26 mouse cellular contexts compared by ENCODE assay signal in genomic region chr3:38373690-38374089, GRCm38 (mm10).
DNase-seq lines count a peak whose midpoint lies in the region; ATAC-seq and TF ChIP-seq lines count a peak whose summit lies in the region.
"Had no signal": no experiment of that assay in that cellular context is flagged by ENCODE, and none has a peak within 500 bp of the region (broad histone marks: within the 10 kb centered on the region; RNA-seq: fewer than 3 reads in every experiment).

No protein-coding gene starts in this region.

- no peak for ATAC-seq in stomach, embryonic 16.5 days (ENCODE audit: insufficient read depth, low FRiP score)
- no peak for ATAC-seq in liver, postnatal 0 days
- ATAC-seq: forebrain, embryonic 14.5 days; forebrain, postnatal 0 days; hindbrain, embryonic 16.5 days had no signal

- in situ Hi-C loops in CH12.LX (cut with MboI; ENCODE audit: low pct_ligation_motif_present, low pct_unique_long_range_greater_than_20kb, low sequenced_read_pairs) = no loop called here

- no peaks in the 10 kb centered on the region for H3K36me3 ChIP-seq in CH12.LX (replicated peaks in 1 of 2; ENCODE audit: control insufficient read depth in 1 of 2, insufficient read depth in 1 of 2, low read length in 1 of 2)
- no peaks in the 10 kb centered on the region for H3K36me3 ChIP-seq in stomach, embryonic 16.5 days (ENCODE audit: control insufficient read depth, insufficient read depth, low read length)
- no peaks in the 10 kb centered on the region for H3K36me3 ChIP-seq in liver, postnatal 0 days (replicated peaks; ENCODE audit: insufficient read depth, low read length)
- H3K36me3 ChIP-seq: embryonic facial prominence, embryonic 12.5 days; G1E; heart, embryonic 12.5 days; heart, embryonic 15.5 days; hindbrain, embryonic 10.5 days; hindbrain, embryonic 13.5 days had no signal

- no peak for TF ChIP-seq CTCF in CH12.LX (conservative IDR thresholded peaks at IDR 0.05 in 1 of 2, IDR thresholded peaks at IDR 0.05 in 1 of 2; ENCODE audit: low read depth in 2 of 2, low read length in 2 of 2)
- no peak for TF ChIP-seq CTCF in liver, postnatal 0 days (IDR thresholded peaks at IDR 0.05; ENCODE audit: low read depth)

- dilution Hi-C loops in CH12.LX (cut with MboI; ENCODE audit: extremely low pct_ligation_motif_present, extremely low pct_unique_long_range_greater_than_20kb, low sequenced_read_pairs) = no loop called here

- peak; percentile 68 for TF ChIP-seq EP300 in CH12.LX (IDR thresholded peaks at IDR 0.05; ENCODE audit: low read length)
- TF ChIP-seq EP300 in liver, postnatal 0 days (IDR thresholded peaks at IDR 0.05; ENCODE audit: low read depth) = no peak

- H3K4me2 ChIP-seq in CH12.LX (ENCODE audit: insufficient read depth, low read depth, poor library complexity, severe bottlenecking) = peak overlapping the region; percentile 26; the same call in 1 of the 2 replicates
- H3K4me2 ChIP-seq in stomach, embryonic 16.5 days (ENCODE audit: low read depth, low read length) = no peak overlapping the region
- H3K4me2 ChIP-seq in liver, postnatal 0 days (ENCODE audit: low read depth, low read length) = no peak overlapping the region
- H3K4me2 ChIP-seq: embryonic facial prominence, embryonic 12.5 days; heart, embryonic 12.5 days; heart, embryonic 15.5 days; hindbrain, embryonic 13.5 days had no signal

- TF ChIP-seq RAD21 in CH12.LX (IDR thresholded peaks at IDR 0.05; ENCODE audit: low read depth, low read length) = no peak

- H3K9me3 ChIP-seq in CH12.LX (replicated peaks; ENCODE audit: low read length) = no peaks in the 10 kb centered on the region
- no peaks in the 10 kb centered on the region for H3K9me3 ChIP-seq in stomach, embryonic 16.5 days (replicated peaks; ENCODE audit: control insufficient read depth, low read length)
- H3K9me3 ChIP-seq in liver, postnatal 0 days (ENCODE audit: low read length) = no peaks in the 10 kb centered on the region
- H3K9me3 ChIP-seq: embryonic facial prominence, embryonic 12.5 days; G1E; heart, embryonic 12.5 days; heart, embryonic 15.5 days; hindbrain, embryonic 10.5 days; hindbrain, embryonic 13.5 days had no signal

- TF ChIP-seq POLR2A in CH12.LX (IDR thresholded peaks at IDR 0.05; ENCODE audit: low read depth, low read length) = no peak

- H3K4me1 ChIP-seq in CH12.LX (ENCODE audit: control insufficient read depth in 1 of 2, insufficient read depth in 2 of 2) = peaks cover 10 to 53% of the 10 kb centered on the region in 2 experiments
- H3K4me1 ChIP-seq in stomach, embryonic 16.5 days (ENCODE audit: control insufficient read depth, insufficient read depth, low read length) = no peaks in the 10 kb centered on the region
- no peaks in the 10 kb centered on the region for H3K4me1 ChIP-seq in liver, postnatal 0 days (ENCODE audit: insufficient read depth)
- H3K4me1 ChIP-seq: embryonic facial prominence, embryonic 12.5 days; heart, embryonic 12.5 days; heart, embryonic 15.5 days; hindbrain, embryonic 10.5 days; hindbrain, embryonic 13.5 days had no signal

- 73% methylated on average over 4 of the region's 4 CpGs for WGBS in stomach, embryonic 16.5 days
- 61% methylated on average over 4 of the region's 4 CpGs for WGBS in liver, postnatal 0 days (ENCODE audit: insufficient replicate concordance)

- no peaks in the 10 kb centered on the region for H3K79me2 ChIP-seq in CH12.LX (replicated peaks; ENCODE audit: control insufficient read depth, extremely low read depth, insufficient read depth, poor library complexity, severe bottlenecking)

- H3K9ac ChIP-seq in CH12.LX (ENCODE audit: insufficient read depth, low read depth) = no peak overlapping the region
- no peak overlapping the region for H3K9ac ChIP-seq in stomach, embryonic 16.5 days (ENCODE audit: low read length)
- no peak overlapping the region for H3K9ac ChIP-seq in liver, postnatal 0 days (replicated peaks)
- H3K9ac ChIP-seq: embryonic facial prominence, embryonic 12.5 days; forebrain, postnatal 0 days; heart, embryonic 12.5 days; heart, embryonic 15.5 days; hindbrain, embryonic 13.5 days had no signal

- no peaks in the 10 kb centered on the region for H3K27me3 ChIP-seq in CH12.LX (replicated peaks)
- H3K27me3 ChIP-seq in stomach, embryonic 16.5 days (ENCODE audit: control insufficient read depth, insufficient read depth, low read length) = no peaks in the 10 kb centered on the region
- no peaks in the 10 kb centered on the region for H3K27me3 ChIP-seq in liver, postnatal 0 days (ENCODE audit: insufficient read depth, low read length)
- H3K27me3 ChIP-seq: embryonic facial prominence, embryonic 12.5 days; heart, embryonic 12.5 days; heart, embryonic 15.5 days; hindbrain, embryonic 13.5 days had no signal

- H3K4me3 ChIP-seq in CH12.LX (replicated peaks in 1 of 3; ENCODE audit: low read depth in 2 of 3, low read length in 2 of 3, poor library complexity in 1 of 3) = no peak overlapping the region
- no peak overlapping the region for H3K4me3 ChIP-seq in stomach, embryonic 16.5 days (replicated peaks; ENCODE audit: low read length)
- H3K4me3 ChIP-seq in liver, postnatal 0 days (ENCODE audit: low read depth, low read length) = no peak overlapping the region
- H3K4me3 ChIP-seq: embryonic facial prominence, embryonic 12.5 days; heart, embryonic 12.5 days; heart, embryonic 15.5 days; hindbrain, embryonic 10.5 days; hindbrain, embryonic 13.5 days had no signal

- peak; percentile 8 for DNase-seq in urinary bladder, postnatal 25 days (ENCODE audit: low spot score)
- no peak for DNase-seq in urinary bladder, postnatal 4 days (ENCODE audit: low spot score in 2 of 2)
- DNase-seq in CH12.LX (ENCODE audit: extremely low read depth) (peak; percentile 31), NIH3T3 (ENCODE audit: low read depth) (peak; percentile 29)
- no peak for DNase-seq in liver, postnatal 0 days
- no peak for DNase-seq in T-cell, adult 2 months (ENCODE audit: low spot score)
- no peak for DNase-seq in lung, adult 18-20 months
- DNase-seq: adrenal gland, postnatal 10 days; adrenal gland, postnatal 36 days; cerebellum, adult 18-20 months; cerebellum, adult 9-10 months; cerebellum, postnatal 14 days; forebrain, postnatal 0 days; gastrocnemius, postnatal 25 days; heart, adult 18-20 months; heart, postnatal 10 days; heart, postnatal 36 days had no signal

- H3K27ac ChIP-seq in CH12.LX (ENCODE audit: insufficient read depth, low read depth) = no peak overlapping the region
- peak overlapping the region; percentile 42; the same call in 1 of the 2 replicates for H3K27ac ChIP-seq in stomach, embryonic 16.5 days (ENCODE audit: low read length)
- H3K27ac ChIP-seq in liver, postnatal 0 days (ENCODE audit: low read depth) = no peak overlapping the region
- H3K27ac ChIP-seq: embryonic facial prominence, embryonic 12.5 days; heart, embryonic 15.5 days; hindbrain, embryonic 10.5 days; hindbrain, embryonic 13.5 days had no signal

TF ChIP-seq in CH12.LX, 34 proteins besides CTCF, POLR2A, EP300 and RAD21:
- no peak for TF ChIP-seq CHD1 (IDR thresholded peaks at IDR 0.05; ENCODE audit: low read depth, low read length)
- peak; percentile 43; the same call in 1 of the 2 replicates for TF ChIP-seq JUN (IDR thresholded peaks at IDR 0.05; ENCODE audit: insufficient read depth, low read depth, low read length)
- TF ChIP-seq MYC (IDR thresholded peaks at IDR 0.05; ENCODE audit: low read depth, low read length) = no peak
- TF ChIP-seq CHD2 (IDR thresholded peaks at IDR 0.05; ENCODE audit: low read length) = no peak; the same call in 1 of the 2 replicates
- 0 out of 2 replicates have a peak, but pooled peaks have one; percentile 45 for TF ChIP-seq BHLHE40 (IDR thresholded peaks at IDR 0.05; ENCODE audit: low read depth, low read length)
- no peak for TF ChIP-seq GABPA (IDR thresholded peaks at IDR 0.05; ENCODE audit: insufficient replicate concordance, low read depth, low read length)
- TF ChIP-seq KAT2A (IDR thresholded peaks at IDR 0.05; ENCODE audit: insufficient replicate concordance, low read length) = no peak
- no peak for TF ChIP-seq UBTF (IDR thresholded peaks at IDR 0.05; ENCODE audit: low read depth, low read length)
- TF ChIP-seq ZKSCAN1 (IDR thresholded peaks at IDR 0.05; ENCODE audit: borderline replicate concordance, low read depth, low read length) = no peak
- TF ChIP-seq HCFC1 (IDR thresholded peaks at IDR 0.05; ENCODE audit: low read depth, low read length) = no peak
- no peak; the same call in 1 of the 2 replicates for TF ChIP-seq ETS1 (conservative IDR thresholded peaks at IDR 0.05; ENCODE audit: low read depth, low read length)
- no peak for TF ChIP-seq MAZ (IDR thresholded peaks at IDR 0.05; ENCODE audit: low read depth, low read length)
- peak; percentile 50 for TF ChIP-seq MEF2A (IDR thresholded peaks at IDR 0.05; ENCODE audit: borderline replicate concordance, low read depth, low read length)
- peak; percentile 67; the same call in 1 of the 2 replicates for TF ChIP-seq JUND (conservative IDR thresholded peaks at IDR 0.05; ENCODE audit: low read depth, low read length)
- no peak for TF ChIP-seq TCF12 (IDR thresholded peaks at IDR 0.05; ENCODE audit: low read depth, low read length)
- TF ChIP-seq TBP (conservative IDR thresholded peaks at IDR 0.05; ENCODE audit: low read depth, low read length) = no peak
- TF ChIP-seq MAFK (IDR thresholded peaks at IDR 0.05; ENCODE audit: insufficient replicate concordance, low read length) = 0 out of 2 replicates have a peak, but pooled peaks have one; percentile 44
- TF ChIP-seq IRF4 (IDR thresholded peaks at IDR 0.05; ENCODE audit: low read depth, low read length) = peak; percentile 91

Comparison
In these comparisons a context has a peak if more than half of its experiments do, and no peak if none do; other contexts are left out.
1. DNase-seq: peak in urinary bladder, postnatal 25 days (single experiment), CH12.LX (single experiment) and NIH3T3 (single experiment); none in urinary bladder, postnatal 4 days (0 of 2), liver, postnatal 0 days (single experiment), T-cell, adult 2 months (single experiment) and lung, adult 18-20 months (0 of 2).